In genomic region chr7:141148639-141149038, GRCm38 (mm10) we compare ENCODE assay signal across 25 mouse cellular contexts. TPM values are rescaled to one million over a fixed set of nuclear protein-coding genes. Genes with fewer than 3 reads are reported as not detected.
DNase-seq lines count a peak whose midpoint lies in the region; ATAC-seq and TF ChIP-seq lines count a peak whose summit lies in the region.
"Had no signal": no experiment of that assay in that cellular context is flagged by ENCODE, and none has a peak within 500 bp of the region (broad histone marks: within the 10 kb centered on the region; RNA-seq: fewer than 3 reads in every experiment).

No protein-coding gene starts in this region.

- ATAC-seq in liver, embryonic 14.5 days (ENCODE audit: insufficient read depth): no peak
- ATAC-seq in liver, postnatal 0 days: no peak
- ATAC-seq: activated CD4-positive, CD25-positive, alpha-beta regulatory T cell, adult 4 months; forebrain, embryonic 14.5 days; hindbrain, embryonic 16.5 days; inflammation-experienced regulatory T-cells, adult 6 months had no signal

- no peak overlapping the region for H3K4me2 ChIP-seq in liver, embryonic 14.5 days (ENCODE audit: low read depth)
- no peak overlapping the region for H3K4me2 ChIP-seq in liver, postnatal 0 days (ENCODE audit: low read depth, low read length)
- H3K4me2 ChIP-seq: embryonic facial prominence, embryonic 15.5 days; heart, embryonic 13.5 days; hindbrain, embryonic 12.5 days had no signal

- WGBS in liver, embryonic 14.5 days (ENCODE audit: insufficient replicate concordance): 65% methylated on average over 4 of the region's 4 CpGs
- 75% methylated on average over 4 of the region's 4 CpGs for WGBS in liver, postnatal 0 days (ENCODE audit: insufficient replicate concordance)

- peaks cover 30 to 33% of the 10 kb centered on the region in 2 experiments for H3K4me1 ChIP-seq in liver, embryonic 14.5 days (replicated peaks; ENCODE audit: control insufficient read depth in 2 of 2, insufficient read depth in 2 of 2, low read length in 1 of 2)
- H3K4me1 ChIP-seq in liver, postnatal 0 days (ENCODE audit: insufficient read depth): peaks cover 8% of the 10 kb centered on the region
- H3K4me1 ChIP-seq: forebrain, embryonic 10.5 days; hindbrain, embryonic 12.5 days had no signal

- H3K27me3 ChIP-seq in liver, embryonic 14.5 days (ENCODE audit: control insufficient read depth, insufficient read depth, low read length): no peaks in the 10 kb centered on the region
- no peaks in the 10 kb centered on the region for H3K27me3 ChIP-seq in liver, postnatal 0 days (ENCODE audit: insufficient read depth, low read length)
- H3K27me3 ChIP-seq: CH12.LX; embryonic facial prominence, embryonic 15.5 days; heart, embryonic 13.5 days; hindbrain, embryonic 12.5 days had no signal

- TF ChIP-seq EP300 in liver, embryonic 14.5 days (IDR thresholded peaks at IDR 0.05; ENCODE audit: low read depth): no peak
- no peak for TF ChIP-seq EP300 in liver, postnatal 0 days (IDR thresholded peaks at IDR 0.05; ENCODE audit: low read depth)

- no peak overlapping the region for H3K27ac ChIP-seq in liver, embryonic 14.5 days
- H3K27ac ChIP-seq in liver, postnatal 0 days (ENCODE audit: low read depth): no peak overlapping the region
- H3K27ac ChIP-seq: embryonic facial prominence, embryonic 15.5 days; forebrain, embryonic 10.5 days; gastrocnemius, adult 2 months; heart, embryonic 13.5 days; hindbrain, embryonic 12.5 days had no signal

- no peak overlapping the region for H3K4me3 ChIP-seq in liver, embryonic 14.5 days (ENCODE audit: insufficient read depth in 1 of 2, low read depth in 2 of 2, low read length in 2 of 2)
- H3K4me3 ChIP-seq in liver, postnatal 0 days (ENCODE audit: low read depth, low read length): no peak overlapping the region
- H3K4me3 ChIP-seq: embryonic facial prominence, embryonic 15.5 days; erythroblast, embryonic 14.5 days; forebrain, embryonic 10.5 days; gastrocnemius, adult 2 months; heart, embryonic 13.5 days; hindbrain, embryonic 12.5 days had no signal

- H3K36me3 ChIP-seq in liver, embryonic 14.5 days (replicated peaks; ENCODE audit: control insufficient read depth, insufficient read depth, low read depth): peaks cover 97% of the 10 kb centered on the region
- peaks cover 82% of the 10 kb centered on the region for H3K36me3 ChIP-seq in liver, postnatal 0 days (replicated peaks; ENCODE audit: insufficient read depth, low read length)

- H3K9ac ChIP-seq in liver, embryonic 14.5 days (replicated peaks): no peak overlapping the region
- H3K9ac ChIP-seq in liver, postnatal 0 days (replicated peaks): no peak overlapping the region
- H3K9ac ChIP-seq: embryonic facial prominence, embryonic 15.5 days; heart, embryonic 13.5 days; hindbrain, embryonic 12.5 days had no signal

- no peaks in the 10 kb centered on the region for H3K9me3 ChIP-seq in liver, embryonic 14.5 days (ENCODE audit: control insufficient read depth, low read length)
- no peaks in the 10 kb centered on the region for H3K9me3 ChIP-seq in liver, postnatal 0 days (ENCODE audit: low read length)
- H3K9me3 ChIP-seq: embryonic facial prominence, embryonic 15.5 days; forebrain, embryonic 10.5 days; heart, embryonic 13.5 days; hindbrain, embryonic 12.5 days had no signal

- peak; percentile 26; the same call in 1 of the 2 replicates for TF ChIP-seq CTCF in liver, embryonic 14.5 days (IDR thresholded peaks at IDR 0.05; ENCODE audit: low read depth)
- no peak for TF ChIP-seq CTCF in liver, postnatal 0 days (IDR thresholded peaks at IDR 0.05; ENCODE audit: low read depth)

- DNase-seq in liver, embryonic 14.5 days (ENCODE audit: low read depth in 3 of 3, low spot score in 3 of 3): no peak
- DNase-seq in liver, postnatal 0 days: no peak
- DNase-seq in ES-CJ7 (ENCODE audit: low read depth, low spot score) (peak; percentile 97), ZHBTc4 (ENCODE audit: low read depth, low spot score) (peak; percentile 96)
- DNase-seq in left cerebral cortex, adult 8-10 months (ENCODE audit: low spot score in 2 of 2): no peak
- DNase-seq in cerebellum, adult 9-11 months: no peak
- DNase-seq: adrenal gland, postnatal 25 days; cerebellum, adult 18-20 months; cerebellum, postnatal 14 days; embryo, embryonic 11 days; gastrocnemius, adult 2 months; gastrocnemius, postnatal 25 days; heart, adult 11 months; heart, postnatal 36 days had no signal

RNA-seq across cellular contexts. Expression of gene Rnh1, which starts 24.0 kb away (rescaled TPM):
- polyA plus RNA-seq in liver, embryonic 14.5 days (2012; rRNA removed): 26.5 and 29.1 TPM in 2 replicates
- polyA plus RNA-seq in liver, embryonic 14.5 days (2014; fragmentation: Nextera tagmentation; extraction: Ambion mirVana): 54.6 and 59.7 TPM in 2 replicates
- 55.2 and 55.7 TPM in 2 replicates for polyA plus RNA-seq in liver, postnatal 0 days (2015; fragmentation: Nextera tagmentation; extraction: Ambion mirVana)
- 10 to 100 TPM; 41.0 to 52.8 (median 44.8) TPM for total RNA-seq in left cerebral cortex, adult 8-10 months (2022)

RNA-seq across cellular contexts. Expression of gene Ptdss2, which starts 26.5 kb away (rescaled TPM):
- polyA plus RNA-seq in liver, embryonic 14.5 days (2012; rRNA removed): 72.2 and 72.8 TPM in 2 replicates
- 111 and 130 TPM in 2 replicates for polyA plus RNA-seq in liver, embryonic 14.5 days (2014; fragmentation: Nextera tagmentation; extraction: Ambion mirVana)
- 57.9 and 71.0 TPM in 2 replicates for polyA plus RNA-seq in liver, postnatal 0 days (2015; fragmentation: Nextera tagmentation; extraction: Ambion mirVana)
- 10 to 100 TPM; 48.4 to 57.7 (median 52.3) TPM for total RNA-seq in left cerebral cortex, adult 8-10 months (2022)

RNA-seq across cellular contexts. Expression of gene Ano9, which starts 31.0 kb away (rescaled TPM):
- 0.30 and 0.53 TPM in 2 replicates for polyA plus RNA-seq in liver, embryonic 14.5 days (2012; rRNA removed)
- polyA plus RNA-seq in liver, embryonic 14.5 days (2014; fragmentation: Nextera tagmentation; extraction: Ambion mirVana): 0.24 and 0.27 TPM in 2 replicates
- 1.4 and 1.8 TPM in 2 replicates for polyA plus RNA-seq in liver, postnatal 0 days (2015; fragmentation: Nextera tagmentation; extraction: Ambion mirVana)
- not detected for total RNA-seq in left cerebral cortex, adult 8-10 months (2022)
- total RNA-seq: common myeloid progenitor, adult 5-6 weeks; gastrocnemius, adult 2 months; gastrocnemius, postnatal 25 days had no signal
- polyA plus RNA-seq: activated CD4-positive, CD25-positive, alpha-beta regulatory T cell, adult 4 months; erythroblast, embryonic 14.5 days; forebrain, embryonic 14.5 days; inflammation-experienced regulatory T-cells, adult 6 months had no signal

RNA-seq across cellular contexts. Expression of gene Hras, which starts 45.2 kb away (rescaled TPM):
- polyA plus RNA-seq in liver, embryonic 14.5 days (2012; rRNA removed): 50.8 and 66.8 TPM in 2 replicates
- 84.4 and 102 TPM in 2 replicates for polyA plus RNA-seq in liver, embryonic 14.5 days (2014; fragmentation: Nextera tagmentation; extraction: Ambion mirVana)
- polyA plus RNA-seq in liver, postnatal 0 days (2015; fragmentation: Nextera tagmentation; extraction: Ambion mirVana): 44.0 and 46.2 TPM in 2 replicates
- 100 to 1,000 TPM; 226 to 267 (median 258) TPM for total RNA-seq in left cerebral cortex, adult 8-10 months (2022)

RNA-seq across cellular contexts. Expression of gene Lrrc56, which starts 45.3 kb away (rescaled TPM):
- polyA plus RNA-seq in liver, embryonic 14.5 days (2012; rRNA removed): 15.3 and 20.3 TPM in 2 replicates
- polyA plus RNA-seq in liver, embryonic 14.5 days (2014; fragmentation: Nextera tagmentation; extraction: Ambion mirVana): 10.4 and 10.9 TPM in 2 replicates
- polyA plus RNA-seq in liver, postnatal 0 days (2015; fragmentation: Nextera tagmentation; extraction: Ambion mirVana): 2.0 and 2.2 TPM in 2 replicates
- 1 to 10 TPM; 3.5 to 5.7 (median 5.3) TPM for total RNA-seq in left cerebral cortex, adult 8-10 months (2022)

Comparison
In these comparisons a context has a peak if more than half of its experiments do, and no peak if none do; other contexts are left out.
1. DNase-seq: peak in ES-CJ7 (single experiment) and ZHBTc4 (single experiment); none in liver, embryonic 14.5 days (0 of 3), liver, postnatal 0 days (single experiment), left cerebral cortex, adult 8-10 months (0 of 2) and cerebellum, adult 9-11 months (single experiment).